Mouse (Mus musculus) olfactory bulb, adult 2 months (tissue): ENCODE measurements around the gene Itga6.

Experiments
- CTCF ChIP-seq: fragments of 200-500 bp; IDR thresholded peaks from 2 replicates; pipeline ENCODE4 v1.5.1; 2012; ENCODE audit warnings: low read depth, mild to moderate bottlenecking, low read length, moderate library complexity; ENCODE audit not compliant: insufficient read depth
- POLR2A ChIP-seq: fragments of 200-500 bp; IDR thresholded peaks from 2 replicates; pipeline ENCODE4 v1.6.1; 2012; ENCODE audit warnings: mild to moderate bottlenecking, low read depth, low read length, moderate library complexity; ENCODE audit not compliant: insufficient read depth

DNA sequence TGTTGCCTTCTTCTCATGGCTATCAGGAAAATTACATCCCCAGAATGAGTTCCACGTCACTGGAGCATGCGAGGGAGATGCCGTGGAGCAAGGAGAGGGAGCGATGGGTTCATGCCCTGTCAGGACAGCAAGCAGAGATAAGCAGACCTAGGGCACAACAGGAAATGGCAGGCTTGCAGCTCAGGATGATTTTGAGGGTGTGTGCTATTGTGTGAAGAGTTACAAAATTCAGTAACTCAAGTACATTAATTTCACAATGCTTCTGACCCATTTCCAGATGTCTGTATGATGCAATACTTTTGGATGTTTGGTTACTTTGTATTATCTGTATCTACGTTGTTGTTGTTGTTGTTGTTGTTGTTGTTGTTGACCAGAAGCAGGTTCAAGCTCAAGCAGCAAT, 22.5 kb upstream of the Itga6 start:
- no peak for TF ChIP-seq POLR2A
- TF ChIP-seq CTCF = no peak
